Mouse (Mus musculus) heart, adult 2 months (tissue): ENCODE measurements around the gene Olfr1013.

Source experiments
- CTCF ChIP-seq: fragments of 200-600 bp; IDR thresholded peaks from 2 replicates; pipeline ENCODE4 v1.8.1; 2022; ENCODE audit warnings: antibody characterized with exemption, mild to moderate bottlenecking, moderate library complexity
- EP300 ChIP-seq: fragments of 200-500 bp; IDR thresholded peaks from 2 replicates; pipeline ENCODE4 v1.6.1; 2011; ENCODE audit warnings: low read depth, low read length, control low read depth; ENCODE audit not compliant: insufficient read depth
- POLR2A ChIP-seq: fragments of 200-500 bp; IDR thresholded peaks from 2 replicates; pipeline ENCODE4 v1.6.1; 2011; ENCODE audit warnings: mild to moderate bottlenecking, low read depth, low read length, control low read depth; ENCODE audit not compliant: insufficient read depth

DNA sequence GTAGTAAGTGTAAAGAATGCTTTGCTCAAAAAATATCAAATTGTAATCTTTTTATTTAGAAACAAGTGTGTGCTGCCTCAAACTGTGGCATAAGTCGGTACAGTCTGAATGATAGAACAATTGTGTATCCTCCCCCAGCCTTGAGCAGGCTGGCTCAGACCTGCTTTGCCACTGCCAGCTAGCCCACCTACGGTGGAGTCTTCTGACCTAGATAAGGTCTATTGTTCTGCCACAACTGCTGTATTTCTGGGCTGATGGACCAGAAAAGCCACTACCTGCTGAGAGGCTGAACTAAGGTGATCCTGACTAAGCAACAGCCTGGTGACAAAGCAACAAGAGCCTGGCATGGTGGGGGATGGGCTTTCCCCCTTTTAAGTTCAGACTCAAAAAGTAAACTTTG, 25.4 kb downstream of the Olfr1013 start:
- TF ChIP-seq EP300 (no peak), POLR2A (no peak), CTCF (no peak)
